10 mouse cellular contexts compared by ENCODE assay signal in the genomic region with DNA sequence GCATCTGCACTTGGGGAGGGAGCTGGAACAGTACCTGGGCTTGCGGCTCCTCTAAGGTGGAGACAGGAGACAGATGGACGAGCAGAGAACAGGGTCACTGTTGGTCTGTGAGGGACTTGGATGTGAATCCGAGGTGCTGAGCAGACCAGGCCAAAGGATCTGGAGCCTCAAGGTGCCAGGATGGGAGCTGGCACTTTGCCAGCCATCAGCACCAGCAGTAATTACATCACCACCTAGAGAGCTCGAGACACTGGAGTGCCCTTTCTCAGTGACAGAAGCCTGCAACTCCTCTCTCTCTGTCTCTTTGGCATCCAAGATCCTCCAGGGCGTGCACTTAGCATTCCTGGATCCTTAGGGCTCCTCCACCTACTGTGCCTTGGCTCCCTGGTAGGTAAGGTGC.
DNase-seq lines count a peak whose midpoint lies in the region; ATAC-seq and TF ChIP-seq lines count a peak whose summit lies in the region.
"Had no signal": no experiment of that assay in that cellular context is flagged by ENCODE, and none has a peak within 500 bp of the region (broad histone marks: within the 10 kb centered on the region; RNA-seq: fewer than 3 reads in every experiment).

No protein-coding gene starts in this region.

- no peak overlapping the region for H3K4me3 ChIP-seq in hindbrain, postnatal 0 days (ENCODE audit: low read length)
- H3K4me3 ChIP-seq: embryonic facial prominence, embryonic 15.5 days; myocyte had no signal

- no peak for DNase-seq in frontal cortex, postnatal 14 days (ENCODE audit: low spot score in 2 of 2)
- peak; percentile 73 for DNase-seq in retina, postnatal 1 day
- no peak for DNase-seq in retina, embryonic 14.5 days (ENCODE audit: low spot score)
- DNase-seq in hindbrain, postnatal 0 days (ENCODE audit: low spot score): peak; percentile 58
- DNase-seq in thymus, postnatal 0 days (ENCODE audit: low spot score): no peak
- no peak for DNase-seq in Muller cell, postnatal 12 days (ENCODE audit: inconsistent ontology term)
- no peak for DNase-seq in spleen, postnatal 4 days (ENCODE audit: low spot score in 2 of 2)

- H3K27ac ChIP-seq in hindbrain, postnatal 0 days: peak overlapping the region; percentile 51; the same call in 1 of the 2 replicates

- H3K27me3 ChIP-seq in hindbrain, postnatal 0 days (ENCODE audit: insufficient read depth, low read length): no peaks in the 10 kb centered on the region
- H3K27me3 ChIP-seq: embryonic facial prominence, embryonic 15.5 days had no signal

- H3K4me2 ChIP-seq in hindbrain, postnatal 0 days (ENCODE audit: low read depth, low read length): peak overlapping the region; percentile 43
- H3K4me2 ChIP-seq: embryonic facial prominence, embryonic 15.5 days had no signal

- 0 out of 2 replicates have a peak, but pooled peaks have one; percentile 1 for ATAC-seq in frontal cortex, adult (ENCODE audit: low TSS enrichment)
- peak; percentile 35 for ATAC-seq in hindbrain, postnatal 0 days

- H3K9ac ChIP-seq in hindbrain, postnatal 0 days (replicated peaks; ENCODE audit: low read length): 0 out of 2 replicates have a peak overlapping the region, but pooled peaks have one; percentile 28
- H3K9ac ChIP-seq: embryonic facial prominence, embryonic 15.5 days had no signal

- WGBS in hindbrain, postnatal 0 days: 53% methylated on average over 5 of the region's 5 CpGs

- H3K36me3 ChIP-seq in hindbrain, postnatal 0 days (ENCODE audit: insufficient read depth, low read length): no peaks in the 10 kb centered on the region
- H3K36me3 ChIP-seq: embryonic facial prominence, embryonic 15.5 days had no signal

- H3K4me1 ChIP-seq in hindbrain, postnatal 0 days (ENCODE audit: insufficient read depth, low read length): peaks cover 26% of the 10 kb centered on the region

- TF ChIP-seq CTCF in hindbrain, postnatal 0 days (IDR thresholded peaks at IDR 0.05; ENCODE audit: low read depth): no peak

- no peaks in the 10 kb centered on the region for H3K9me3 ChIP-seq in hindbrain, postnatal 0 days (ENCODE audit: low read length)
- H3K9me3 ChIP-seq: embryonic facial prominence, embryonic 15.5 days had no signal

Comparison
In these comparisons a context has a peak if more than half of its experiments do, and no peak if none do; other contexts are left out.
1. DNase-seq: peak in retina, postnatal 1 day (single experiment) and hindbrain, postnatal 0 days (single experiment); none in frontal cortex, postnatal 14 days (0 of 2), retina, embryonic 14.5 days (single experiment), thymus, postnatal 0 days (single experiment), Muller cell, postnatal 12 days (single experiment) and spleen, postnatal 4 days (0 of 2).